ENCODE assay signal across 16 mouse cellular contexts in the genomic region with DNA sequence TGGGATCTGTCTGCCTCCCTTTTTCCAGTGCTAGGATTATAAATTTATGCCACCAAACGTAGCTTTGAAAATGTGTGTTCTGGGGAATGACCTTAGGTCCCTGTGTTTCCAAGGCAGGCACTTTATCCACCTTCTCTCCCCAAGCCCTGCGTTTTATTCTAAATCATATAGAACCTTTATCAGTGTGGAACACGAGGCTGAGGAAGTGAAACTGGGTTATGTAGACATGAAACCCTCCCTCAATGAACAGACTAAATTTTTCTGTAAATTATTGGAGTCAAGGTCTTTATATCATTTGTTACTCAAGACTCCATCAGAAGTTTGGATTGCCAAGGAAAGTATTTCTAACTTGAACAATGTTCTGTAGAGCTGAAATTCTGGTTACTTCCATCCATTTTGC.
"Had no signal": no experiment of that assay in that cellular context is flagged by ENCODE, and none has a peak within 500 bp of the region (broad histone marks: within the 10 kb centered on the region; RNA-seq: fewer than 3 reads in every experiment).

No protein-coding gene starts in this region.

- H3K4me1 ChIP-seq: neural tube, embryonic 13.5 days; neural tube, embryonic 15.5 days; stomach, embryonic 15.5 days had no signal

- H3K4me3 ChIP-seq: neural tube, embryonic 13.5 days; neural tube, embryonic 15.5 days; stomach, embryonic 15.5 days had no signal

- H3K27ac ChIP-seq: neural tube, embryonic 13.5 days; neural tube, embryonic 15.5 days; stomach, embryonic 15.5 days; stomach, postnatal 0 days had no signal

- H3K9me3 ChIP-seq: neural tube, embryonic 13.5 days; neural tube, embryonic 15.5 days; stomach, embryonic 15.5 days had no signal

- DNase-seq: retina, postnatal 1 day; right cerebral cortex, adult 18-20 months; right cerebral cortex, postnatal 14 days; right cerebral cortex, postnatal 25 days; right cerebral cortex, postnatal 4 days; spleen, adult 18-20 months; thymus, adult 18-20 months; thymus, adult 2 months; thymus, postnatal 14 days; thymus, postnatal 25 days; thymus, postnatal 36 days; thymus, postnatal 4 days had no signal

- H3K36me3 ChIP-seq: neural tube, embryonic 13.5 days; stomach, embryonic 15.5 days had no signal

- H3K27me3 ChIP-seq: neural tube, embryonic 13.5 days; neural tube, embryonic 15.5 days; stomach, embryonic 15.5 days had no signal

- H3K9ac ChIP-seq: neural tube, embryonic 13.5 days; neural tube, embryonic 15.5 days; stomach, embryonic 15.5 days had no signal

- H3K4me2 ChIP-seq: neural tube, embryonic 13.5 days; neural tube, embryonic 15.5 days; stomach, embryonic 15.5 days had no signal
